Mouse (Mus musculus) G1E (cell line): Measurements from ENCODE around the gene Zc3hc1.

Source experiments
- CTCF ChIP-seq: IDR thresholded peaks from 2 replicates; pipeline ENCODE4 v1.5.1; 2012; ENCODE audit warnings: low read depth, low read length, inconsistent platforms, mixed read lengths
- GATA2 ChIP-seq: IDR thresholded peaks from 2 replicates; pipeline ENCODE4 v1.6.1; 2012; ENCODE audit warnings: low read depth, low read length, inconsistent platforms, borderline replicate concordance

DNA sequence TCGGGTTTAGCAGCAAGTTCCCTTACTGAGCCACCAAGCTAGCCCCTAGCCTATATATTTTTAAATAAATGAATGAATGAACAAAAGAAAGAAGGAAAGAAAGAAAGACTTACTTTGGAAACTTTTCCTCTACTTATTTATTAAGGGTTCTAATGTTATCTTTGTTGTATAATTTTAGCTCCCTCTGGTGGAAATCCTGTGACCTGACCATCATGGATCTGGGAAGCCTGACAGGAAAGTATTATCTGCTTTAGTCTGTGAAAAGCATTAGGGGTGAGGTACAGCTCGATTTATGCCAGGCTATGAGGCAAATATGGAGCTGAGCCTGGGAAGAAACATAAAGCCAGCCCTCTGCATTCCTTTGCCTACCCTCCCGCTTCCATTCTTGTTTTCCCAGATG lies 21.5 kb downstream of the Zc3hc1 start:
- no peak for TF ChIP-seq CTCF
- no peak for TF ChIP-seq GATA2
